Mouse (Mus musculus) cerebellum, adult 11-12 months (tissue): ENCODE data around the gene Pde6c.
A peak's percentile ranks its signal among the peaks of the same experiment; 100 is the strongest.

ENCODE experiments used
- DNase-seq: peaks from one replicate; pipeline ENCODE4 v3.0.0; 2022

Gene Pde6c

GRCm38 (mm10) chr19:38143540-38144271, 11.1 kb downstream of the Pde6c start:
- DNase-seq: no peak

- no peak for DNase-seq
These were observed 23.7 kb downstream of the Pde6c start for GRCm38 (mm10) chr19:38156243-38156642.

GRCm38 (mm10) chr19:38161648-38162354, 29.2 kb downstream of the Pde6c start:
- no peak for DNase-seq

- DNase-seq: no peak
These were observed 32.1 kb downstream of the Pde6c start for GRCm38 (mm10) chr19:38164633-38165032.

GRCm38 (mm10) chr19:38179675-38180074, 47.1 kb downstream of the Pde6c start:
- DNase-seq: no peak

- no peak for DNase-seq
These were observed 54.2 kb downstream of the Pde6c start for GRCm38 (mm10) chr19:38186631-38187344.

GRCm38 (mm10) chr19:38187345-38187680, 54.7 kb downstream of the Pde6c start:
- DNase-seq: no peak

GRCm38 (mm10) chr19:38190606-38191005, 58.0 kb downstream of the Pde6c start:
- no peak for DNase-seq

GRCm38 (mm10) chr19:38191446-38191845, 58.9 kb downstream of the Pde6c start:
- no peak for DNase-seq

- DNase-seq: no peak
These were observed 62.7 kb downstream of the Pde6c start for GRCm38 (mm10) chr19:38195245-38195644.

- DNase-seq: no peak
These were observed 66.2 kb downstream of the Pde6c start for GRCm38 (mm10) chr19:38198731-38199130.

- no peak for DNase-seq
These were observed 74.1 kb downstream of the Pde6c start for GRCm38 (mm10) chr19:38206669-38207068.

- DNase-seq: no peak
These were observed 85.1 kb downstream of the Pde6c start for GRCm38 (mm10) chr19:38217696-38218095.

GRCm38 (mm10) chr19:38223356-38223904, 90.8 kb downstream of the Pde6c start:
- peak; percentile 47 for DNase-seq

- DNase-seq: peak; percentile 95
These were observed 91.5 kb downstream of the Pde6c start, which contains the start of gene Fra10ac1 for GRCm38 (mm10) chr19:38223905-38224684. Gene Fra10ac1 (minus strand): TSS chr19:38224156.

GRCm38 (mm10) chr19:38224685-38225060, 92.1 kb downstream of the Pde6c start:
- peak; percentile 61 for DNase-seq

GRCm38 (mm10) chr19:38228699-38229098, 96.1 kb downstream of the Pde6c start:
- no peak for DNase-seq

- DNase-seq: no peak
These were observed 99.5 kb downstream of the Pde6c start for GRCm38 (mm10) chr19:38232087-38232486.

GRCm38 (mm10) chr19:38232516-38232915, 99.9 kb downstream of the Pde6c start:
- DNase-seq: no peak
